Mouse (Mus musculus): ENCODE measurements around the gene Pcgf6. TPM values are rescaled to one million over a fixed set of nuclear protein-coding genes. Genes with fewer than 3 reads are reported as not detected.
A peak's percentile ranks its signal among the peaks of the same experiment; 100 is the strongest.

Pcgf6 gene
- polyA plus RNA-seq (2015; fragmentation: Nextera tagmentation; extraction: Ambion mirVana) = 27.4 and 29.8 TPM in 2 replicates

DNA sequence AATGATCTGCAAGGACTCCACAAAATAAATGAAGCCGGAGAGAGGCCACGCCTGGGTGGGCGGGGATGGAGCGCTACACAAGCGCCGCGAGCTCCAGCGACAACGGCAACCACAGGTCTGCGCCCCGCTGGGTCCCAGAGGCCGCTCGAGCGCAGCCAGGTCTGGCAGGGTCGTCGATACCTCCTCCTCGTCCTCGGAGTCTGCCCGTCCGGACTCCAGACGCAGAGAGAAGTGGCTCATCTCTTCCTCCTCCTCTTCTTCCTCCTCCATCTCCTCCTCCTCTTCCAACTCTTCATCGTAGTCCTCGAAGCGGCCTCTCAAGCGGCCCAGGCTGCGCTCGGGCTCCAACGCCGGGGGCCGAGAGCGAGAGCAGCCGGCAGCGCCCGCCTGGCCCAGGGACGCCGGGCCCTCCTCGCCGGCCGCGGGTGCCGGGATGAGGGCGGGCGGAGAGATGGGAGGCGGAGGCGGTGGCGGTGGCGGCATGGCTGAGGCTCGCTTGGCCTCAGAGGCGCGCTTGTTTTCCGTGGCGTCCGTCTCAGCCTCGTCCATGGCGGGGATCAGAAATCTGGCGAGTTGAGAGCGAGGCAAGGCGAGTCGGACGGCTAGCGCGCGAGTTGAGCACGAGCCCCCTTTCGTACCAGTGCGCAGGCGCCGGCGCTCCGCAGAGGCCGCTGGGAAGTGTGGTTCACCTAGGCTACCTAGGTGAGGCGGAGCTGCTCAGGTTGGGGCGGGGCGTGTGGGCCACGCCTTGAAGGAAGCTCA is at the start of gene Pcgf6:
Gene Pcgf6, minus strand, starts transcription at position 636 of the 762 bp plus-strand sequence.
- peak within 1 kb of the TSS; percentile 52 for H3K4me2 ChIP-seq (replicated peaks)
- 0% methylated on average over 75 of the region's 75 CpGs for WGBS
- peak within 1 kb of the TSS; percentile 84 for H3K4me3 ChIP-seq
- H3K27ac ChIP-seq (replicated peaks) = peak within 1 kb of the TSS; percentile 96
- peak; percentile 91 for ATAC-seq (replicated peaks)
- no peaks in the 10 kb centered on the region for H3K9me3 ChIP-seq
- H3K9ac ChIP-seq (replicated peaks) = peak within 1 kb of the TSS; percentile 91
- no peaks in the 10 kb centered on the region for H3K27me3 ChIP-seq
- H3K4me1 ChIP-seq = peaks cover 24% of the 10 kb centered on the region
- H3K36me3 ChIP-seq = peaks cover 20% of the 10 kb centered on the region

DNA sequence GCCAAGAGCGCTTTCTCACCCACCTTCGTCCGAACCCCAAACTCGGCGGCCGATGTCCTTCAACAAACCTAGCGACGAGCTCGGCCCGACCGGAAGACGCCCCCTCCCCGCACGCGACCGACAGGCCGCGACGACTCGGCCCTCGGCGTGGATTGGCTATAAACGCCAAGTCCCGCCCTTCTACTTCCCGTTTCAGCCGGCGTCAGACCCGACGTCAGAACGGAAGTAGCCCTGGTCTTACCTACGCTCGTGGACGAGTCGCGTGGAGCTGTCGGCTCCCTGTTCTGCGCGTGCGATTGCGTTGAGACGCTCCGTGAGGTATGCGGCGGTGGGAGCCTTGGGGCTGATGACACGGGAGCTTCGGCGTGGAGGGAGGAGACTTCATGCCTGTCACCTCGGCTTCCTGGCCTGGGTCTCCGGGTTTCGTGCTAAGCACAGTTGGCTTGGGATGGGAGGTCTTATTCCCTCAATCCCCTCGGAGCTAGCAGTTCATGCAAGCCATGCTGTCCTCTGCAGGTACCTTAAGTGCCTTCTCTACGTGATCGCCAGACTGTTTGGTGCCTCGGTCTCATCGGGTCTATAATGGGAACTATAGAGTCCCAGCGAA is 39.9 kb upstream of the Pcgf6 start, which contains the start of the genes Usmg5 and Pdcd11:
Gene Usmg5, minus strand, starts transcription at position 98 of the 607 bp plus-strand sequence.
Gene Pdcd11, plus strand, starts transcription at position 219 of the 607 bp plus-strand sequence.
- ATAC-seq (replicated peaks) = peak; percentile 99
- H3K9ac ChIP-seq (replicated peaks) = peak within 1 kb of the TSS; percentile 93
- H3K9me3 ChIP-seq = no peaks in the 10 kb centered on the region
- H3K36me3 ChIP-seq = peaks cover 31% of the 10 kb centered on the region
- no peaks in the 10 kb centered on the region for H3K27me3 ChIP-seq
- WGBS = under 1% methylated on average over 56 of the region's 56 CpGs
- H3K4me1 ChIP-seq = peaks cover 30% of the 10 kb centered on the region
- H3K27ac ChIP-seq (replicated peaks) = peak within 1 kb of the TSS; percentile 84
- H3K4me2 ChIP-seq (replicated peaks) = peak within 1 kb of the TSS; percentile 77
- peak within 1 kb of the TSS; percentile 71 for H3K4me3 ChIP-seq

DNA sequence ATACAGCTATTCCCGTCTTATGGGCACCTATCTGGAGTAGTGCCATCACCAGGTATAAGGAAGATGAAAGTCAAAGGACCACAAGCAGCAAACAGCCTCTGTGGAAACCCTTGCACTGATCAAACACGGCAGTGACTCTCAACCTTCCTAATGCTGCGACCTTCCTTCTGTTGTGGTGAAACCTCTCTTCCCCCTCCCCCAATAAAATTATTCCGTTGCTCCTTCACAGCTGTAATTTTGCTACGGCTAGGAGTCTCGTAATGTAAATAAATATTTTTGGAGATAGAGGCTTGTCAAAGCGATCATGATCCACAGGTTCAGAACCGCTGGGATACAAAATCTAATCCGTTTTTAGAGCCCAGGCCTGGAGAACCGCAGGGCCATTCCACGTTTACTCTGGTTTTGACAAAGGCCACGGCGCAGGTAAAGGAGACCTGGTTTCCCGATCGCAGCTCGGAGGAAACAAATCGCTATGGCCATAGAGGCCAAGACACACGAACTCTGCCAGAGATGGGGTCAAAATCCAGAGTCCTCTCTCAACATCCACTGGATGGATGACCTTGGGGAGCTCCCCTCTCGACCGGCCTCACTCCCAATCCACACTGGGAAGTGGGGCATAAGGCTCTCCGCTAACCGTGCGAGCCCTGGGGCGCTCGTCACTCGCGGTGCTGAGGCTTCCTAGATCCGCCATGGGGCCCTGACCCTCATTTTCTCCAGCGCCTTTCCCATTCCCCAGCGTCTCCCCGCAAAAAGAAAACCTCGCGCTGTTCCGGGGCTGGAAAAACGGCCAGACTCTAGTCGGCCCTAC is 39.2 kb upstream of the Pcgf6 start:
- peak overlapping the region; percentile 71 for H3K4me3 ChIP-seq
- H3K4me1 ChIP-seq = peaks cover 30% of the 10 kb centered on the region
- peaks cover 29% of the 10 kb centered on the region for H3K36me3 ChIP-seq
- H3K9me3 ChIP-seq = no peaks in the 10 kb centered on the region
- WGBS = 4% methylated on average over 36 of the region's 36 CpGs
- H3K27ac ChIP-seq (replicated peaks) = peak overlapping the region; percentile 84
- H3K9ac ChIP-seq (replicated peaks) = peak overlapping the region; percentile 93
- ATAC-seq (replicated peaks) = peak; percentile 73
- H3K4me2 ChIP-seq (replicated peaks) = peak overlapping the region; percentile 77
- H3K27me3 ChIP-seq = no peaks in the 10 kb centered on the region

DNA sequence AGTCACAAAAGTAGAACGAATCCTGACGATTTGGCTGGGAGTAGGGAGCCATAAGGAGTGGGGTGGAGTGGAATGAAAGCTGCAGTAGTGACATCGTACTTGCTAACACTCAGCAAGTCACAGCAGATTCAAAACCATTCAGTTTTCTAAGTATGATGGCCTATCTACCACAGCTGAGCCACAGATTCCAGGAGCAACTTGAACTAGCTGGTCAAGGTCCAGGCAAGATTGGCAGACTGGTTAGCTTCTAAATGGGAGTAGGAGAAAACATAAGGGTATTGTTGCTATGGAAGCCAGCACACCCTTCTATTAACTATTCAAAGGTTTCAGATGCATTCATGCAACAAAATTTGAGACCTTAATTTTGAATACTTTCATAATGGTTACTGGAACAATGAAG is 37.5 kb upstream of the Pcgf6 start:
- peaks cover 30% of the 10 kb centered on the region for H3K4me1 ChIP-seq
- no peak overlapping the region for H3K9ac ChIP-seq (replicated peaks)
- no peak overlapping the region for H3K4me3 ChIP-seq
- ATAC-seq (replicated peaks) = no peak
- no peak overlapping the region for H3K27ac ChIP-seq (replicated peaks)
- no peaks in the 10 kb centered on the region for H3K9me3 ChIP-seq
- no peak overlapping the region for H3K4me2 ChIP-seq (replicated peaks)
- 78% methylated on average over 3 of the region's 3 CpGs for WGBS
- H3K36me3 ChIP-seq = peaks cover 31% of the 10 kb centered on the region
- H3K27me3 ChIP-seq = no peaks in the 10 kb centered on the region

DNA sequence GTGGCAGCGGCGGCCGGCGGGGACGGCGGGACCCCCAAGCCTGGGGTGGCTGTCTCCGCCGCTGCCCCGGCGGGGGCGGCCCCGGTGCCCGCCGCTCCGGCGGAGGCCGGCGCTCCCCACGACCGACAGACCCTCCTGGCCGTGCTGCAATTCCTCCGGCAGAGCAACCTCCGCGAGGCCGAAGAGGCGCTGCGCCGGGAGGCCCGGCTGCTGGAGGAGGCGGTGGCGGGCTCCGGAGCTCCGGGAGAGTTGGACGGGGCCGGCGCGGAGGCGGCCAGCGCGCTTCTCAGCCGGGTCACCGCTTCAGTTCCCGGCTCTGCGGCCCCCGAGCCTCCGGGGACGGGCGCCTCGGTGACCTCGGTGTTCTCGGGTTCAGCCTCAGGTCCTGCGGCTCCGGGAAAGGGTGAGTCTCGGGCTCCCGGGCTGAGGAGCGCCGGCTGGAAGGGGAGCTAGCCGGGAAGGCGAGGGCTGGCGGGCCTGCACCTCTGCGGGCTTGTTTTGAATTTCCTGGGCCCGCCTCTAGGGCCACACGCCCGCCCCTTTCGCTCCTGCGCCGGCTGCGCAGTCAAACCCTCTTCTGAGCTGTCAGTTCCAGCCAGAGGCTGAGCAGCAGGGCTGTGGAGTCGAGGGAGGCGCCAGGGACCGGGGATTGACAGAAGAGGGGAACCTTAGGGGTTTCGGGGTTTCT is 17.4 kb upstream of the Pcgf6 start:
- no peaks in the 10 kb centered on the region for H3K9me3 ChIP-seq
- under 1% methylated on average over 68 of the region's 72 CpGs for WGBS
- H3K9ac ChIP-seq (replicated peaks) = peak overlapping the region; percentile 83
- H3K27ac ChIP-seq (replicated peaks) = peak overlapping the region; percentile 91
- H3K36me3 ChIP-seq = peaks cover 23% of the 10 kb centered on the region
- H3K4me3 ChIP-seq = peak overlapping the region; percentile 92
- H3K4me2 ChIP-seq (replicated peaks) = peak overlapping the region; percentile 70
- peaks cover 17% of the 10 kb centered on the region for H3K4me1 ChIP-seq
- ATAC-seq (replicated peaks) = peak; percentile 91
- H3K27me3 ChIP-seq = no peaks in the 10 kb centered on the region

DNA sequence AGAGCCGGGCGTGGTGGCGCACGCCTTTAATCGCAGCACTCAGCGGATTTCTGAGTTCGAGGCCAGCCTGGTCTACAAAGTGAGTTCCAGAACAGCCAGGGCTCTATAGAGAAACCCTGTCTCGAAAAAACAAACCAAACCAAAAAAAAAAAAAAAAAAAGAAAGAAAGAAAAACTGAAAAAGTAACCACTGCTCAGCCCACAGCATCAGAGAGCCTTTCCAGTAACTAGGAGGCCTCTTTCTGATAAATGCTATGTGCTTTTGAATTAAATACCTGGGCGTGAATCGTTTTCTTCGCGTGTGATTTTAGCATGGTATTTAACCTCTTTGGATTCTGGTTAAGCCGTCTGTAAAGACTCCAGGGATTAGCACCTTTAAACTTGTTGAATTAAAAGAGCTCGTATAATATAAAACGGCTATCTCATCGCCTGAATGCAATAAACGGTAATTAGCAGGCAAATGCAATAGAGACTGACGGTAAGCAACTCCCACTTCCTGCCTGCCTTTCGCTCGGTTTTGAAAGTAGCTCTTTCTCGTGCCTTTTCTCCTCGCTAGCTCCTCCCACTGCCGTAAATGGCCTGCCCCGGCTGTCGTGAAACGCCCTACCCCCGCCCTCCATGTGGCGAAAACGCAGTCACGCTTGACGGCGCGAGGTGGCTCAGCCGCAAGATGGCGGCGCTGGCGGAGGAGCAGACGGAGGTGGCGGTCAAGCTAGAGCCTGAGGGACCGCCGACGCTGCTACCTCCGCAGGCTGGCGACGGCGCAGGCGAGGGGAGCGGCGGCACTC is 16.6 kb upstream of the Pcgf6 start, which contains the start of gene Taf5:
Gene Taf5, plus strand, starts transcription at position 651 of the 787 bp plus-strand sequence.
- peak within 1 kb of the TSS; percentile 92 for H3K4me3 ChIP-seq
- WGBS = 10% methylated on average over 48 of the region's 49 CpGs
- H3K36me3 ChIP-seq = peaks cover 15% of the 10 kb centered on the region
- no peaks in the 10 kb centered on the region for H3K9me3 ChIP-seq
- peak within 1 kb of the TSS; percentile 70 for H3K4me2 ChIP-seq (replicated peaks)
- ATAC-seq (replicated peaks) = peak; percentile 86
- peaks cover 17% of the 10 kb centered on the region for H3K4me1 ChIP-seq
- peak within 1 kb of the TSS; percentile 83 for H3K9ac ChIP-seq (replicated peaks)
- peak within 1 kb of the TSS; percentile 91 for H3K27ac ChIP-seq (replicated peaks)
- no peaks in the 10 kb centered on the region for H3K27me3 ChIP-seq

DNA sequence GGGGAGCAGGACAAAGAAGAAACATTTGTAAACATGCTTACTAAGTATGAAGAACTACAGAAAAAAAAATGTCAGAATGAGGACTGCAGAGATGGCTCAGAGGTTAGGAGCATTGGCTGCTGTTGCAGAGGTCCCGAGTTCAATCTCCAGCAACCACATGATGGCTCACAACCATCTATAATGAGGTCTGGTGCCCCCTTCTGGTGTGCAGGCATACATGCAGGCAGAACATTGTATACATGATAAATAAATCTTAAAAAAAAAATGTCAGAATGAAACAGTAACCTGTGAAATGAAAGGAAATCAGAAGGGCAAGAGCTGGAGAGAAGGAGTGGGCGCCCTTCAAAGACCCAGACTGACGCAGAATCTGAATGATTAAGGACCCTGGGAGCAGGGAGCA is 15.2 kb upstream of the Pcgf6 start:
- Histone ChIP-seq H3K4me3 (no peak overlapping the region), H3K36me3 (peaks cover 1% of the 10 kb centered on the region; the same call in 1 of the 2 replicates), H3K27me3 (no peaks in the 10 kb centered on the region), H3K4me2 (replicated peaks) (no peak overlapping the region), H3K27ac (replicated peaks) (no peak overlapping the region), H3K9ac (replicated peaks) (no peak overlapping the region), H3K9me3 (no peaks in the 10 kb centered on the region), H3K4me1 (peaks cover 17% of the 10 kb centered on the region)
- no peak for ATAC-seq (replicated peaks)
- 91% methylated on average over 3 of the region's 3 CpGs for WGBS

DNA sequence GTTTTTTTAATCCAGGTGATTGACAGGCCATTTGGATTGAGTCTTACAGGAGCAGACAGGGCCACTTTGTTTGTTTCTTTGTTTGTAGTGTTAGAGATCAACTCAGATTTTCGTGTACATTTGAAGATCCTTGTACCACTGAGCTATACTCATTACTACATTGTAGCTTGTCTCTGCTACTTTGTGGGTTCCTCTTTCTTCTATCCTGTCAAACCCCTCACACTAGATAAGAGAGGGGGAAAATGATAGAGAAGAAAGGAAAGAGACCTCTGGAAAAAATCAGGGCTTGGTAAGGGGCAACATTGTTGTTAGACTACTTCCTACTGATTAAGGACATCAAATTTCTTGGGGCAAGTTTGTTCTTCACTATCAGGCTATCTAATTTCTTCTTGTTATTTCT is 7.0 kb upstream of the Pcgf6 start:
- Histone ChIP-seq H3K4me3 (no peak overlapping the region), H3K27ac (replicated peaks) (no peak overlapping the region), H3K4me2 (replicated peaks) (no peak overlapping the region)

DNA sequence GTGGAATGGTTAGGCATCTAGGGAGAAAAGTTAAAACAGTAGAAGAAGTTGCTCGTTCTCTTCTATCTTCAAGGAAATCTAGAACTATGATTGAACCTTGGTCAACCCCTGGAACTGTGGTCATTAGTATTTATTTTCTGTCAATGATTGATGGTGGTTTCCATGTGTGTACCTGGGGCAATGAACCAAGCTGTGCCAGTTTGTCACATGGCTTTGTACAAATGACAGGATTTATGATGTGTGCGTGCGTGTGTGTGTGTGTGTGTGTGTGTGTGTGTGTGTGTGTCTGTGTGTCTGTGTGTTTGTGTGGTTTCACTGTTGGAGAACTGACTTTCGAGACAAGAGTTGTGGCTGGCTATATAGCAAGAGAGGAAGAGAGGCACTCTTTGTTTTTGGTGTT is 2.8 kb upstream of the Pcgf6 start:
- H3K4me1 ChIP-seq = peaks cover 19% of the 10 kb centered on the region
- H3K27ac ChIP-seq (replicated peaks) = no peak overlapping the region
- no peak overlapping the region for H3K4me3 ChIP-seq
- no peak overlapping the region for H3K4me2 ChIP-seq (replicated peaks)
- no peak overlapping the region for H3K9ac ChIP-seq (replicated peaks)
- no peaks in the 10 kb centered on the region for H3K36me3 ChIP-seq
- ATAC-seq (replicated peaks) = no peak
- WGBS = 93% methylated on average over 4 of the region's 4 CpGs
- no peaks in the 10 kb centered on the region for H3K9me3 ChIP-seq
- no peaks in the 10 kb centered on the region for H3K27me3 ChIP-seq

More for the DNA sequence above, 7.0 kb upstream of the Pcgf6 start:
- Histone ChIP-seq H3K27me3 (no peaks in the 10 kb centered on the region), H3K9ac (replicated peaks) (no peak overlapping the region), H3K4me1 (no peaks in the 10 kb centered on the region), H3K36me3 (no peaks in the 10 kb centered on the region), H3K9me3 (no peaks in the 10 kb centered on the region)
- WGBS = 61% methylated on average over 1 of the region's 1 CpGs
- ATAC-seq (replicated peaks) = no peak

DNA sequence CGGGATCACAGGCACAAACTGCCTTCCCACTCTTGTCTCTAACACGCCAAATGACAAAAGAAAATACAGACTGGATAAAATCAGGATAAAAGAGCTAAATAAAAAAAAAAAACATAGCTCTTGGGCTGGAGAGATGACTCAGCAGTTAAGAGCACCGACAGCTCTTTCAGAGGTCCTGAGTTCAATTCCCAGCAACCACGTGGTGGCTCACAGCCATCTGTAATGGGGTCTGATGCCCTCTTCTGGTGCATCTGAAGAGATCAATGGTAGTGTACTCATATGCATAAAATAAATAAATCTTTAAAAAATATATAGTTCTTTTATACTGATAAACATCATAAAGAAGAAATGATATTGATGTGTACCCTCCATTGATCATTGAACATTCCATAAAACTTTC is 2.2 kb upstream of the Pcgf6 start:
- Histone ChIP-seq H3K36me3 (peaks cover 4% of the 10 kb centered on the region; the same call in 1 of the 2 replicates), H3K9me3 (no peaks in the 10 kb centered on the region), H3K4me3 (no peak overlapping the region), H3K4me1 (peaks cover 24% of the 10 kb centered on the region), H3K9ac (replicated peaks) (no peak overlapping the region), H3K27me3 (no peaks in the 10 kb centered on the region), H3K4me2 (replicated peaks) (no peak overlapping the region), H3K27ac (replicated peaks) (no peak overlapping the region)
- WGBS = 81% methylated on average over 4 of the region's 4 CpGs
- ATAC-seq (replicated peaks) = no peak

DNA sequence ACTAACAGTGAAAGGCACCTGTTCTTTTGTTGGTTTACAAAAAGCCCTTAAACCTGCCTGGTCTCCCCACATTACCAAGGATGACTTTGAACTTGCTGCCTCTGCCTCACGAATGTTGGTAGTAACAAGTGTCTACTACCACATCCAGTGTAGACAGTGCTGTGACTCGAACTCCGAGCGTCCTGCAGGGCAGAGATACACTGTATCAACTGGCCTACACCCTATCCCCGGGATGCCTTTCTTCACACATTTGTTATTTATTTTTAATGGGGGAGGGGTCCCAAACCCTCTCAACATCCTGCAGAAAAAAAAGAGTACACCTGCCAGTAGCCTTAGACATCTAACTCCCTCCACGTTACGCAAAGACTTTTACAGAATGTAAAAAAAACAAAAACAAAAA is 866 bp downstream of the Pcgf6 start:
- ATAC-seq (replicated peaks) = no peak; the same call in 1 of the 2 replicates

More for the DNA sequence above, 866 bp downstream of the Pcgf6 start:
- H3K4me1 ChIP-seq = peaks cover 24% of the 10 kb centered on the region
- H3K4me2 ChIP-seq (replicated peaks) = peak overlapping the region; percentile 52
- peak overlapping the region; percentile 84 for H3K4me3 ChIP-seq
- peak overlapping the region; percentile 96 for H3K27ac ChIP-seq (replicated peaks)
- peak overlapping the region; percentile 91 for H3K9ac ChIP-seq (replicated peaks)
- 7% methylated on average over 7 of the region's 7 CpGs for WGBS
- H3K9me3 ChIP-seq = no peaks in the 10 kb centered on the region
- H3K27me3 ChIP-seq = no peaks in the 10 kb centered on the region
- H3K36me3 ChIP-seq = peaks cover 22% of the 10 kb centered on the region
